Mouse (Mus musculus) lung, postnatal 0 days (tissue): ENCODE measurements around the gene 0610009B22Rik.

Experiments used
- CTCF ChIP-seq: IDR thresholded peaks from 2 replicates; pipeline ENCODE4 v1.5.1; 2016; ENCODE audit warnings: antibody characterized with exemption, mild to moderate bottlenecking
- EP300 ChIP-seq: IDR thresholded peaks from 2 replicates; pipeline ENCODE4 v1.6.1; 2016; ENCODE audit warnings: antibody characterized with exemption, mild to moderate bottlenecking, control low read depth

DNA sequence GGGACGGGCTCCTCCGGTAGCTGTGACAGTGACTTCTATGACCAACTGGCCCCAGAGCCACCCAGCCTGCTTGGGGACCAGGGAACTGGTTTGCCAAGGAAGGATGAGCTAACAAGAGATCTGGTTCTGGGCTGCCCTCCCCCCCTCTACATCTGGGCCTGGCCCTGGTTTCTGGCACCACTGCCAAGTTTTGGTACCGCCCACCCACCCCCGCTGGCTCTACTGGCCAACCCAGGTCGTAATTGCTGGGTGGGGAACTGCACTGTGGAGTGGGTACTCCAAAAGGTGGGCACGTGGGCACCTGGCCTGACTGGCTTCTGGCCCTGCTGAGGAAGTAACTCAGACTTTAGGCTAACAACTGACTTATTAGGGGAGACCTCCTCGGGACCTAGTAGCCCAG lies 47.9 kb downstream of the 0610009B22Rik start:
- no peak for TF ChIP-seq CTCF
- no peak for TF ChIP-seq EP300
